Comparison of ENCODE assay signal across 10 mouse cellular contexts in genomic region chr7:126863791-126864190, GRCm38 (mm10). TPM values are rescaled to one million over a fixed set of nuclear protein-coding genes. Genes with fewer than 3 reads are reported as not detected.
DNase-seq lines count a peak whose midpoint lies in the region; ATAC-seq and TF ChIP-seq lines count a peak whose summit lies in the region.
"Had no signal": no experiment of that assay in that cellular context is flagged by ENCODE, and none has a peak within 500 bp of the region (broad histone marks: within the 10 kb centered on the region; RNA-seq: fewer than 3 reads in every experiment).

No protein-coding gene starts in this region.

- peaks cover 3% of the 10 kb centered on the region; the same call in 1 of the 2 replicates for H3K9me3 ChIP-seq in megakaryocyte, embryonic 14.5 days
- no peaks in the 10 kb centered on the region for H3K9me3 ChIP-seq in forebrain, embryonic 16.5 days (ENCODE audit: control insufficient read depth, low read length)
- H3K9me3 ChIP-seq in liver, embryonic 14.5 days (ENCODE audit: control insufficient read depth, low read length): no peaks in the 10 kb centered on the region

- DNase-seq in liver, embryonic 14.5 days (ENCODE audit: low read depth in 3 of 3, low spot score in 3 of 3): no peak
- DNase-seq in left cerebral cortex, adult 9 months (ENCODE audit: low spot score in 2 of 2): no peak
- DNase-seq in right cerebral cortex, adult 2 months (ENCODE audit: low spot score in 2 of 2): no peak
- DNase-seq: cerebellum, adult 9-11 months; heart, adult 2 months had no signal

- no peak for TF ChIP-seq EP300 in liver, embryonic 14.5 days (IDR thresholded peaks at IDR 0.05; ENCODE audit: low read depth)

- TF ChIP-seq CTCF in liver, embryonic 14.5 days (IDR thresholded peaks at IDR 0.05; ENCODE audit: low read depth): no peak

- peaks cover 47% of the 10 kb centered on the region for H3K4me1 ChIP-seq in megakaryocyte, embryonic 14.5 days
- H3K4me1 ChIP-seq in forebrain, embryonic 16.5 days (replicated peaks; ENCODE audit: control insufficient read depth, insufficient read depth, low read length): peaks cover 22% of the 10 kb centered on the region
- H3K4me1 ChIP-seq in liver, embryonic 14.5 days (replicated peaks; ENCODE audit: control insufficient read depth in 2 of 2, insufficient read depth in 2 of 2, low read length in 1 of 2): peaks cover 14 to 20% of the 10 kb centered on the region in 2 experiments

- peaks cover 78% of the 10 kb centered on the region for H3K36me3 ChIP-seq in megakaryocyte, embryonic 14.5 days (replicated peaks; ENCODE audit: low read length)
- peaks cover 20% of the 10 kb centered on the region for H3K36me3 ChIP-seq in forebrain, embryonic 16.5 days (ENCODE audit: control insufficient read depth, insufficient read depth)
- H3K36me3 ChIP-seq in liver, embryonic 14.5 days (replicated peaks; ENCODE audit: control insufficient read depth, insufficient read depth, low read depth): peaks cover 30% of the 10 kb centered on the region

- WGBS in forebrain, embryonic 16.5 days: 67% methylated on average over 6 of the region's 6 CpGs
- WGBS in liver, embryonic 14.5 days (ENCODE audit: insufficient replicate concordance): 76% methylated on average over 6 of the region's 6 CpGs

- peak overlapping the region; percentile 67; the same call in 1 of the 2 replicates for H3K9ac ChIP-seq in forebrain, embryonic 16.5 days (replicated peaks; ENCODE audit: low read depth, low read length)
- H3K9ac ChIP-seq in liver, embryonic 14.5 days (replicated peaks): peak overlapping the region; percentile 83

- H3K4me3 ChIP-seq in megakaryocyte, embryonic 14.5 days (replicated peaks): peak overlapping the region; percentile 67
- H3K4me3 ChIP-seq in forebrain, embryonic 16.5 days (replicated peaks; ENCODE audit: low read length): peak overlapping the region; percentile 76
- H3K4me3 ChIP-seq in liver, embryonic 14.5 days (ENCODE audit: insufficient read depth in 1 of 2, low read depth in 2 of 2, low read length in 2 of 2): peak overlapping the region; percentile 10 to 80; a peak in 3 of 4 replicates
- H3K4me3 ChIP-seq: heart, adult 2 months had no signal

- peak overlapping the region; percentile 87 for H3K4me2 ChIP-seq in forebrain, embryonic 16.5 days (ENCODE audit: low read length)
- peak overlapping the region; percentile 99 for H3K4me2 ChIP-seq in liver, embryonic 14.5 days (ENCODE audit: low read depth)

- no peak overlapping the region for H3K27ac ChIP-seq in forebrain, embryonic 16.5 days (ENCODE audit: low read length)
- peak overlapping the region; percentile 58; the same call in 1 of the 2 replicates for H3K27ac ChIP-seq in liver, embryonic 14.5 days
- H3K27ac ChIP-seq: heart, adult 2 months; macrophage had no signal

- ATAC-seq in megakaryocyte, adult 5-6 weeks (ENCODE audit: poor library complexity, severe bottlenecking): no peak
- ATAC-seq in forebrain, embryonic 16.5 days: no peak
- no peak for ATAC-seq in liver, embryonic 14.5 days (ENCODE audit: insufficient read depth)
- no peak for ATAC-seq in megakaryocyte-erythroid progenitor cell, adult 5-6 weeks (replicated peaks; ENCODE audit: low FRiP score, low TSS enrichment, poor library complexity, severe bottlenecking)

- H3K27me3 ChIP-seq in megakaryocyte, embryonic 14.5 days (replicated peaks): no peaks in the 10 kb centered on the region
- H3K27me3 ChIP-seq in forebrain, embryonic 16.5 days (replicated peaks; ENCODE audit: control insufficient read depth, insufficient read depth, low read length): no peaks in the 10 kb centered on the region
- H3K27me3 ChIP-seq in liver, embryonic 14.5 days (ENCODE audit: control insufficient read depth, insufficient read depth, low read length): no peaks in the 10 kb centered on the region

RNA-seq across cellular contexts. Expression of gene Ino80e, which starts 1.6 kb away (rescaled TPM):
- 823 and 1,411 TPM in 2 replicates for polyA plus RNA-seq in megakaryocyte, embryonic 14.5 days (2012; ENCODE audit: insufficient read depth, low replicate concordance)
- total RNA-seq in megakaryocyte, adult 5-6 weeks (2015): 42.5 and 51.5 TPM in 2 replicates
- total RNA-seq in megakaryocyte, adult 5-6 weeks (2017): 21.3 and 46.4 TPM in 2 replicates
- polyA plus RNA-seq in forebrain, embryonic 16.5 days (2015; fragmentation: Nextera tagmentation; extraction: Ambion mirVana): 95.1 and 97.9 TPM in 2 replicates
- 22.7 and 25.1 TPM in 2 replicates for polyA plus RNA-seq in liver, embryonic 14.5 days (2012; rRNA removed)
- polyA plus RNA-seq in liver, embryonic 14.5 days (2014; fragmentation: Nextera tagmentation; extraction: Ambion mirVana): 36.6 and 40.6 TPM in 2 replicates
- 124 and 132 TPM in 2 replicates for total RNA-seq in megakaryocyte-erythroid progenitor cell, adult 5-6 weeks (2014; fragmentation: Nextera tagmentation)
- 29.4 and 45.6 TPM in 2 replicates for total RNA-seq in megakaryocyte-erythroid progenitor cell, adult 5-6 weeks (2017)

RNA-seq across cellular contexts. Expression of gene Hirip3, which starts 2.0 kb away (rescaled TPM):
- 9.3 and 60.8 TPM in 2 replicates for polyA plus RNA-seq in megakaryocyte, embryonic 14.5 days (2012; ENCODE audit: insufficient read depth, low replicate concordance)
- total RNA-seq in megakaryocyte, adult 5-6 weeks (2015): 14.6 and 22.0 TPM in 2 replicates
- total RNA-seq in megakaryocyte, adult 5-6 weeks (2017): 147 and 164 TPM in 2 replicates
- 25.6 and 28.1 TPM in 2 replicates for polyA plus RNA-seq in forebrain, embryonic 16.5 days (2015; fragmentation: Nextera tagmentation; extraction: Ambion mirVana)
- polyA plus RNA-seq in liver, embryonic 14.5 days (2012; rRNA removed): 24.7 and 58.1 TPM in 2 replicates
- 5.2 and 5.6 TPM in 2 replicates for polyA plus RNA-seq in liver, embryonic 14.5 days (2014; fragmentation: Nextera tagmentation; extraction: Ambion mirVana)
- 51.6 and 123 TPM in 2 replicates for total RNA-seq in megakaryocyte-erythroid progenitor cell, adult 5-6 weeks (2014; fragmentation: Nextera tagmentation)
- 327 and 333 TPM in 2 replicates for total RNA-seq in megakaryocyte-erythroid progenitor cell, adult 5-6 weeks (2017)

RNA-seq across cellular contexts. Expression of gene Doc2a, which starts 16.6 kb away (rescaled TPM):
- polyA plus RNA-seq in megakaryocyte, embryonic 14.5 days (2012; ENCODE audit: insufficient read depth, low replicate concordance): 1.3 TPM in 1 of 2 replicates, not detected in the other
- total RNA-seq in megakaryocyte, adult 5-6 weeks (2015): not detected in 2 replicates
- total RNA-seq in megakaryocyte, adult 5-6 weeks (2017): not detected in 2 replicates
- 10.8 and 14.3 TPM in 2 replicates for polyA plus RNA-seq in forebrain, embryonic 16.5 days (2015; fragmentation: Nextera tagmentation; extraction: Ambion mirVana)
- polyA plus RNA-seq in liver, embryonic 14.5 days (2012; rRNA removed): 0.02 TPM in 1 of 2 replicates, not detected in the other
- 0.18 TPM in 1 of 2 replicates, not detected in the other for polyA plus RNA-seq in liver, embryonic 14.5 days (2014; fragmentation: Nextera tagmentation; extraction: Ambion mirVana)
- not detected in 2 replicates for total RNA-seq in megakaryocyte-erythroid progenitor cell, adult 5-6 weeks (2014; fragmentation: Nextera tagmentation)
- total RNA-seq in megakaryocyte-erythroid progenitor cell, adult 5-6 weeks (2017): not detected in 2 replicates
- total RNA-seq: heart, adult 2 months had no signal
- polyA plus RNA-seq: heart, adult 2 months had no signal

RNA-seq across cellular contexts. Expression of gene Taok2, which starts 20.7 kb away (rescaled TPM):
- polyA plus RNA-seq in megakaryocyte, embryonic 14.5 days (2012; ENCODE audit: insufficient read depth, low replicate concordance): 159 and 479 TPM in 2 replicates
- total RNA-seq in megakaryocyte, adult 5-6 weeks (2015): 14.3 and 19.0 TPM in 2 replicates
- total RNA-seq in megakaryocyte, adult 5-6 weeks (2017): 26.8 and 32.0 TPM in 2 replicates
- 55.3 and 65.6 TPM in 2 replicates for polyA plus RNA-seq in forebrain, embryonic 16.5 days (2015; fragmentation: Nextera tagmentation; extraction: Ambion mirVana)
- 16.2 and 16.3 TPM in 2 replicates for polyA plus RNA-seq in liver, embryonic 14.5 days (2012; rRNA removed)
- polyA plus RNA-seq in liver, embryonic 14.5 days (2014; fragmentation: Nextera tagmentation; extraction: Ambion mirVana): 6.3 and 7.0 TPM in 2 replicates
- 36.1 and 44.2 TPM in 2 replicates for total RNA-seq in megakaryocyte-erythroid progenitor cell, adult 5-6 weeks (2014; fragmentation: Nextera tagmentation)
- total RNA-seq in megakaryocyte-erythroid progenitor cell, adult 5-6 weeks (2017): 22.1 and 25.1 TPM in 2 replicates

RNA-seq across cellular contexts. Expression of gene 4930451I11Rik, which starts 32.4 kb away (rescaled TPM):
- polyA plus RNA-seq in megakaryocyte, embryonic 14.5 days (2012; ENCODE audit: insufficient read depth, low replicate concordance): not detected in 2 replicates
- total RNA-seq in megakaryocyte, adult 5-6 weeks (2015): not detected in 2 replicates
- total RNA-seq in megakaryocyte, adult 5-6 weeks (2017): not detected in 2 replicates
- polyA plus RNA-seq in forebrain, embryonic 16.5 days (2015; fragmentation: Nextera tagmentation; extraction: Ambion mirVana): not detected in 2 replicates
- not detected in 2 replicates for polyA plus RNA-seq in liver, embryonic 14.5 days (2012; rRNA removed)
- not detected in 2 replicates for polyA plus RNA-seq in liver, embryonic 14.5 days (2014; fragmentation: Nextera tagmentation; extraction: Ambion mirVana)
- total RNA-seq in megakaryocyte-erythroid progenitor cell, adult 5-6 weeks (2014; fragmentation: Nextera tagmentation): not detected in 2 replicates
- not detected in 2 replicates for total RNA-seq in megakaryocyte-erythroid progenitor cell, adult 5-6 weeks (2017)
- total RNA-seq: heart, adult 2 months had no signal
- polyA plus RNA-seq: heart, adult 2 months; macrophage had no signal
